Mouse (Mus musculus): Measurements from ENCODE around the gene Amph. TPM values are rescaled to one million over a fixed set of nuclear protein-coding genes. Genes with fewer than 3 reads are reported as not detected.

Amph gene
- total and polyA plus RNA-seq, 2 experiments from 2014 or later: 63.8 to 110 TPM

DNA sequence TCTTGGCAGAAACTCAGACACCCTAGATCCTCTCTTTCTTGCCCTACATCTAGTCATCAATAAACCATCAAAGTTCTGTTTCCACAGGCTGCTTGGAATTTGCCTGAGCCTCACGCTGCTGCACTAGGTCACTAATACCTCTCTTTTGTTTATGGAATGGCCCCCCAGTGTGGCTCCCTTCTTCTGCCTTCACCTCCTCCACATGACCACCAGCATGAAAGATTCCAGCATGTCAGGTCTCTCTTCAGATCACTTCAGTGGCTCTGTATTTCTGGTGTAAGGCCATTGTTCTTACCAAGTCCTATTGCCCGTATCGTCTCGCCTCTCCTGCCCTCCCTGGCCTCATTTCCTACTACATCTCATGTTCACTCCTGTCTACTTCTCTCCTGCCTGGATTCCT is 39.3 kb downstream of the Amph start:
- no peaks in the 10 kb centered on the region for H3K36me3 ChIP-seq (ENCODE audit: insufficient read depth, low read length)
- no peaks in the 10 kb centered on the region for H3K27me3 ChIP-seq (ENCODE audit: insufficient read depth, low read length)
- H3K9me3 ChIP-seq (ENCODE audit: low read length): no peaks in the 10 kb centered on the region
- no peak overlapping the region for H3K27ac ChIP-seq (ENCODE audit: low read depth, low read length)
- no peak overlapping the region for H3K9ac ChIP-seq (replicated peaks; ENCODE audit: low read length, poor library complexity, severe bottlenecking)
- no peak overlapping the region for H3K4me3 ChIP-seq (ENCODE audit: low read depth, low read length)
- H3K4me1 ChIP-seq (ENCODE audit: insufficient read depth, low read length): no peaks in the 10 kb centered on the region
- TF ChIP-seq CTCF (IDR thresholded peaks at IDR 0.05): no peak
- ATAC-seq (ENCODE audit: low FRiP score): no peak
- H3K4me2 ChIP-seq (ENCODE audit: low read depth, low read length, poor library complexity, severe bottlenecking): no peak overlapping the region
- no peak for DNase-seq (ENCODE audit: low spot score)
- 46% methylated on average over 4 of the region's 4 CpGs for WGBS

GRCm38 (mm10) chr13:18988323-18988722 is 40.3 kb downstream of the Amph start:
- DNase-seq (ENCODE audit: low spot score) (peak; percentile 12), ATAC-seq (ENCODE audit: low FRiP score) (no peak)
- no peak overlapping the region for H3K9ac ChIP-seq (replicated peaks; ENCODE audit: low read length, poor library complexity, severe bottlenecking)
- no peak overlapping the region for H3K27ac ChIP-seq (ENCODE audit: low read depth, low read length)
- no peaks in the 10 kb centered on the region for H3K4me1 ChIP-seq (ENCODE audit: insufficient read depth, low read length)
- no peaks in the 10 kb centered on the region for H3K27me3 ChIP-seq (ENCODE audit: insufficient read depth, low read length)
- no peak overlapping the region for H3K4me3 ChIP-seq (ENCODE audit: low read depth, low read length)
- H3K36me3 ChIP-seq (ENCODE audit: insufficient read depth, low read length): no peaks in the 10 kb centered on the region
- WGBS: 58% methylated on average over 4 of the region's 4 CpGs
- H3K9me3 ChIP-seq (ENCODE audit: low read length): no peaks in the 10 kb centered on the region
- TF ChIP-seq CTCF (IDR thresholded peaks at IDR 0.05): no peak
- H3K4me2 ChIP-seq (ENCODE audit: low read depth, low read length, poor library complexity, severe bottlenecking): no peak overlapping the region

GRCm38 (mm10) chr13:18989185-18989714 is 41.2 kb downstream of the Amph start:
- H3K27ac ChIP-seq (ENCODE audit: low read depth, low read length): no peak overlapping the region
- DNase-seq (ENCODE audit: low spot score) (no peak), ATAC-seq (ENCODE audit: low FRiP score) (no peak)
- no peak overlapping the region for H3K4me2 ChIP-seq (ENCODE audit: low read depth, low read length, poor library complexity, severe bottlenecking)
- H3K4me1 ChIP-seq (ENCODE audit: insufficient read depth, low read length): no peaks in the 10 kb centered on the region
- WGBS: 47% methylated on average over 8 of the region's 8 CpGs
- no peaks in the 10 kb centered on the region for H3K36me3 ChIP-seq (ENCODE audit: insufficient read depth, low read length)
- TF ChIP-seq CTCF (IDR thresholded peaks at IDR 0.05): no peak
- H3K9ac ChIP-seq (replicated peaks; ENCODE audit: low read length, poor library complexity, severe bottlenecking): no peak overlapping the region
- H3K9me3 ChIP-seq (ENCODE audit: low read length): no peaks in the 10 kb centered on the region
- no peak overlapping the region for H3K4me3 ChIP-seq (ENCODE audit: low read depth, low read length)
- no peaks in the 10 kb centered on the region for H3K27me3 ChIP-seq (ENCODE audit: insufficient read depth, low read length)

GRCm38 (mm10) chr13:19002502-19002901 is 54.5 kb downstream of the Amph start:
- ATAC-seq (ENCODE audit: low FRiP score) (no peak), DNase-seq (ENCODE audit: low spot score) (no peak)
- WGBS: 92% methylated on average over 9 of the region's 9 CpGs
- Histone ChIP-seq H3K4me3 (ENCODE audit: low read depth, low read length) (no peak overlapping the region), H3K4me2 (ENCODE audit: low read depth, low read length, poor library complexity, severe bottlenecking) (no peak overlapping the region), H3K9me3 (ENCODE audit: low read length) (no peaks in the 10 kb centered on the region), H3K4me1 (ENCODE audit: insufficient read depth, low read length) (no peaks in the 10 kb centered on the region), H3K36me3 (ENCODE audit: insufficient read depth, low read length) (no peaks in the 10 kb centered on the region), H3K27ac (ENCODE audit: low read depth, low read length) (no peak overlapping the region), H3K9ac (replicated peaks; ENCODE audit: low read length, poor library complexity, severe bottlenecking) (no peak overlapping the region), H3K27me3 (ENCODE audit: insufficient read depth, low read length) (no peaks in the 10 kb centered on the region)
- no peak for TF ChIP-seq CTCF (IDR thresholded peaks at IDR 0.05)

DNA sequence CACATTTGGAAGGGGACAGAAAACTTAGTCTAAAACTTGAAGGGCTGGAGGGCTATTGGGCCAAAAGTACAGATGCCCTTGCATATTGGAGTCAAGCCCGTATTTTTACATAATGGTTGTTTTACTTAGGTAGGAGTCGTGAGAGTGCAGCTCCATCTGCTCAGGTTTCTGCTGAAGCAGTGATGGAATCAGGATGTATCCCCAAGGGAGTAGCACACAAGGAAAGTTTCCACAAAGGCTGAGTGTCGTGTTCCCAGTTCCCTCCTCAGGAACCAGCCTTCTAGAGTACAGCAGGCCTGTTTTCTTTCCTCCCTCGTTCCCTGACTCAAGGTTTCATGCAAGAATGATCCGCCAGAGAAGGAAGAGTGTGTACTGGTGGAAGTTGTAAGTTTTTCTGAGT is 56.4 kb downstream of the Amph start:
- 80% methylated on average over 5 of the region's 5 CpGs for WGBS
- no peak for ATAC-seq (ENCODE audit: low FRiP score)
- Histone ChIP-seq H3K4me1 (ENCODE audit: insufficient read depth, low read length) (no peaks in the 10 kb centered on the region), H3K27me3 (ENCODE audit: insufficient read depth, low read length) (no peaks in the 10 kb centered on the region), H3K36me3 (ENCODE audit: insufficient read depth, low read length) (no peaks in the 10 kb centered on the region), H3K4me3 (ENCODE audit: low read depth, low read length) (no peak overlapping the region), H3K9me3 (ENCODE audit: low read length) (no peaks in the 10 kb centered on the region), H3K4me2 (ENCODE audit: low read depth, low read length, poor library complexity, severe bottlenecking) (no peak overlapping the region), H3K9ac (replicated peaks; ENCODE audit: low read length, poor library complexity, severe bottlenecking) (no peak overlapping the region), H3K27ac (ENCODE audit: low read depth, low read length) (no peak overlapping the region)
- no peak for TF ChIP-seq CTCF (IDR thresholded peaks at IDR 0.05)
- DNase-seq (ENCODE audit: low spot score): no peak

DNA sequence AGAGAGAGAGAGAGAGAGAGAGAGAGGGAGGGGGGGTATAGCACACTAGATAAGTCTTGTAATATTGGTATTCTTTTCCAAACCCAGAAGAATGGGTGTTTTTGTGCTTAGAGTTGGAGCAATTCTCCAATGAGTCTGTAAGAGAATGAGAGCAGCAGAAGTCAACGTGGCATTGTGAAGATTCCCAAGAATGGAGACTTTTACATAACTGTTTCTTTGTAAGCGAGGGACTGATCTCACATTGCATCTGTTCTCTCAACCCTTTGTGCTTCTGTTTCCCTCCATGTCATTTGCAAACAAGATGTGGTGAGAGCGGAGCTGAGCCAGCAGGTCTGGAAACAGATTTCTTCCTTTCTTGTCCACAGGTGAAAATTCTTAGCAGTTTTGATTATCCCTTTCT is 60.4 kb downstream of the Amph start:
- no peak for ATAC-seq (ENCODE audit: low FRiP score)
- Histone ChIP-seq H3K27me3 (ENCODE audit: insufficient read depth, low read length) (no peaks in the 10 kb centered on the region), H3K4me2 (ENCODE audit: low read depth, low read length, poor library complexity, severe bottlenecking) (no peak overlapping the region), H3K4me1 (ENCODE audit: insufficient read depth, low read length) (no peaks in the 10 kb centered on the region), H3K9me3 (ENCODE audit: low read length) (no peaks in the 10 kb centered on the region), H3K36me3 (ENCODE audit: insufficient read depth, low read length) (no peaks in the 10 kb centered on the region), H3K4me3 (ENCODE audit: low read depth, low read length) (no peak overlapping the region), H3K27ac (ENCODE audit: low read depth, low read length) (no peak overlapping the region), H3K9ac (replicated peaks; ENCODE audit: low read length, poor library complexity, severe bottlenecking) (no peak overlapping the region)
- WGBS: 68% methylated on average over 3 of the region's 3 CpGs
- DNase-seq (ENCODE audit: low spot score): no peak
- no peak for TF ChIP-seq CTCF (IDR thresholded peaks at IDR 0.05)

Data from midbrain, postnatal 0 days (tissue).